Mouse (Mus musculus) forebrain, embryonic 14.5 days (tissue): ENCODE measurements around the gene Mob3a. TPM values are rescaled to one million over a fixed set of nuclear protein-coding genes. Genes with fewer than 3 reads are reported as not detected.

ENCODE experiments used
- ATAC-seq: fragments of 200-750 bp; cut with Nextera tagmentation; 2 replicates; pipeline ENCODE4 v1.8.0; 2017; ENCODE audit warnings: mild to moderate bottlenecking, moderate library complexity
- DNase-seq: peaks from one replicate; pipeline ENCODE4 v3.0.0-alpha.2; 2015; ENCODE audit warnings: low spot score
- H3K27ac ChIP-seq: fragments of 300-500 bp; sonication (generic); 2 replicates; pipeline ENCODE4 v1.5.1; 2014; ENCODE audit warnings: low read depth, mild to moderate bottlenecking, control low read depth, low read length, moderate library complexity
- H3K27me3 ChIP-seq: fragments of 300-500 bp; sonication (generic); replicated peaks from 2 replicates; pipeline ENCODE4 v1.6.1; 2014; ENCODE audit warnings: low read length, control low read depth, mixed read lengths; ENCODE audit not compliant: control insufficient read depth, insufficient read depth
- H3K36me3 ChIP-seq: fragments of 300-500 bp; sonication (generic); 2 replicates; pipeline ENCODE4 v1.6.1; 2014; ENCODE audit warnings: low read length, control low read depth; ENCODE audit not compliant: control insufficient read depth, insufficient read depth
- H3K4me1 ChIP-seq: fragments of 300-500 bp; sonication (generic); 2 replicates; pipeline ENCODE4 v1.6.1; 2014; ENCODE audit warnings: antibody characterized with exemption, low read length, control low read depth; ENCODE audit not compliant: control insufficient read depth, insufficient read depth
- H3K4me2 ChIP-seq: fragments of 300-500 bp; sonication (generic); 2 replicates; pipeline ENCODE4 v1.6.1; 2014; ENCODE audit warnings: mild to moderate bottlenecking, control low read depth, low read length
- H3K4me3 ChIP-seq: fragments of 300-500 bp; sonication (generic); 2 replicates; pipeline ENCODE4 v1.5.1; 2014; ENCODE audit warnings: low read depth, low read length, control low read depth
- H3K9ac ChIP-seq: fragments of 300-500 bp; sonication (generic); 2 replicates; pipeline ENCODE4 v1.6.1; 2014; ENCODE audit warnings: mild to moderate bottlenecking, low read length, control low read depth, moderate library complexity
- H3K9me3 ChIP-seq: fragments of 300-500 bp; sonication (generic); replicated peaks from 2 replicates; pipeline ENCODE4 v1.6.1; 2016; ENCODE audit warnings: low read length, control low read depth, mixed read lengths; ENCODE audit not compliant: control insufficient read depth
- WGBS: fragments of 180-500 bp; shearing (Covaris S2); extraction: QIAGEN DNeasy Blood & Tissue Kit; methylation state at CpG from one replicate; pipeline ENCODE4 v1.1.7; 2014; 5-methylcytosine and 5-hydroxymethylcytosine counted together
- polyA plus RNA-seq: library from polyadenylated mRNA; unstranded; fragments of >200 nt; fragmentation: Nextera tagmentation; extraction: Ambion mirVana; gene quantifications from 2 replicates; pipeline ENCODE4 v1.2.1, GENCODE M21; 2014

The Mob3a gene
- polyA plus RNA-seq, 1 experiment from 2014 or later: 35.7 TPM

- no peak for ATAC-seq
- H3K27me3 ChIP-seq: no peaks in the 10 kb centered on the region
- H3K9ac ChIP-seq: no peak overlapping the region
- peaks cover 2% of the 10 kb centered on the region; the same call in 1 of the 2 replicates for H3K4me1 ChIP-seq
- 59% methylated on average over 6 of the region's 6 CpGs for WGBS
- no peak overlapping the region for H3K4me3 ChIP-seq
- no peak overlapping the region for H3K4me2 ChIP-seq
- H3K9me3 ChIP-seq: no peaks in the 10 kb centered on the region
- H3K36me3 ChIP-seq: peaks cover 49% of the 10 kb centered on the region
- peak; percentile 45 for DNase-seq
- no peak overlapping the region for H3K27ac ChIP-seq
These were observed 17.6 kb downstream of the Mob3a start for GRCm38 (mm10) chr10:80684214-80684613.

- DNase-seq (no peak), ATAC-seq (no peak)
- no peak overlapping the region for H3K27ac ChIP-seq
- H3K9ac ChIP-seq: no peak overlapping the region
- H3K4me1 ChIP-seq: peaks cover 8% of the 10 kb centered on the region; the same call in 1 of the 2 replicates
- no peak overlapping the region for H3K4me2 ChIP-seq
- no peaks in the 10 kb centered on the region for H3K9me3 ChIP-seq
- H3K27me3 ChIP-seq: no peaks in the 10 kb centered on the region
- no peak overlapping the region for H3K4me3 ChIP-seq
- peaks cover 44% of the 10 kb centered on the region for H3K36me3 ChIP-seq
- 89% methylated on average over 1 of the region's 1 CpGs for WGBS
These were observed 18.1 kb downstream of the Mob3a start for GRCm38 (mm10) chr10:80683647-80684046.

GRCm38 (mm10) chr10:80682003-80682402 lies 19.8 kb downstream of the Mob3a start:
- H3K4me3 ChIP-seq: no peak overlapping the region
- ATAC-seq (no peak), DNase-seq (no peak)
- no peak overlapping the region for H3K9ac ChIP-seq
- no peaks in the 10 kb centered on the region for H3K27me3 ChIP-seq
- peaks cover 25% of the 10 kb centered on the region for H3K4me1 ChIP-seq
- WGBS: 96% methylated on average over 6 of the region's 6 CpGs
- no peak overlapping the region for H3K27ac ChIP-seq
- H3K36me3 ChIP-seq: peaks cover 35% of the 10 kb centered on the region
- H3K9me3 ChIP-seq: no peaks in the 10 kb centered on the region
- no peak overlapping the region for H3K4me2 ChIP-seq

GRCm38 (mm10) chr10:80680260-80680696 lies 21.5 kb downstream of the Mob3a start:
- WGBS: 84% methylated on average over 2 of the region's 2 CpGs
- Histone ChIP-seq H3K27me3 (no peaks in the 10 kb centered on the region), H3K27ac (no peak overlapping the region), H3K36me3 (peaks cover 18% of the 10 kb centered on the region; the same call in 1 of the 2 replicates), H3K4me1 (peaks cover 27% of the 10 kb centered on the region), H3K9me3 (no peaks in the 10 kb centered on the region), H3K9ac (no peak overlapping the region), H3K4me2 (no peak overlapping the region), H3K4me3 (no peak overlapping the region)
- ATAC-seq (no peak), DNase-seq (no peak)

- Histone ChIP-seq H3K27me3 (no peaks in the 10 kb centered on the region), H3K4me2 (no peak overlapping the region), H3K27ac (peak overlapping the region; percentile 98), H3K4me3 (no peak overlapping the region), H3K4me1 (peaks cover 33% of the 10 kb centered on the region), H3K9me3 (no peaks in the 10 kb centered on the region), H3K9ac (no peak overlapping the region), H3K36me3 (peaks cover 12% of the 10 kb centered on the region; the same call in 1 of the 2 replicates)
- DNase-seq: no peak
- no peak for ATAC-seq
- 68% methylated on average over 9 of the region's 9 CpGs for WGBS
These were observed 22.1 kb downstream of the Mob3a start for GRCm38 (mm10) chr10:80679556-80680259.

- DNase-seq: peak; percentile 57
- Histone ChIP-seq H3K4me1 (peaks cover 42% of the 10 kb centered on the region), H3K4me3 (no peak overlapping the region), H3K27ac (peak overlapping the region; percentile 98), H3K9me3 (no peaks in the 10 kb centered on the region), H3K36me3 (peaks cover 6% of the 10 kb centered on the region; the same call in 1 of the 2 replicates), H3K4me2 (no peak overlapping the region), H3K27me3 (no peaks in the 10 kb centered on the region), H3K9ac (peak overlapping the region; percentile 2; the same call in 1 of the 2 replicates)
- 58% methylated on average over 8 of the region's 10 CpGs for WGBS
- ATAC-seq: no peak
These were observed 23.0 kb downstream of the Mob3a start for GRCm38 (mm10) chr10:80678601-80679377.

- Histone ChIP-seq H3K4me1 (peaks cover 48% of the 10 kb centered on the region), H3K4me3 (peak within 1 kb of the TSS; percentile 88), H3K9ac (peak within 1 kb of the TSS; percentile 77), H3K27me3 (no peaks in the 10 kb centered on the region), H3K36me3 (0 out of 2 replicates have a peak, but pooled peaks cover 7% of the 10 kb centered on the region), H3K4me2 (peak within 1 kb of the TSS; percentile 76), H3K27ac (peak within 1 kb of the TSS; percentile 98), H3K9me3 (no peaks in the 10 kb centered on the region)
- ATAC-seq (peak; percentile 40), DNase-seq (peak; percentile 94)
- WGBS: 11% methylated on average over 8 of the region's 8 CpGs
These were observed 23.8 kb downstream of the Mob3a start, which contains the start of gene Mknk2 for GRCm38 (mm10) chr10:80677942-80678436. Mknk2 (minus strand) TSS chr10:80678112.

- Histone ChIP-seq H3K27ac (peak overlapping the region; percentile 98), H3K4me3 (peak overlapping the region; percentile 88), H3K36me3 (peaks cover 13% of the 10 kb centered on the region; the same call in 1 of the 2 replicates), H3K4me2 (peak overlapping the region; percentile 76), H3K9ac (peak overlapping the region; percentile 77), H3K27me3 (no peaks in the 10 kb centered on the region), H3K4me1 (peaks cover 48% of the 10 kb centered on the region), H3K9me3 (no peaks in the 10 kb centered on the region)
- ATAC-seq (no peak), DNase-seq (no peak)
- WGBS: 29% methylated on average over 9 of the region's 9 CpGs
These were observed 24.5 kb downstream of the Mob3a start for GRCm38 (mm10) chr10:80677128-80677875.
